Mouse (Mus musculus) erythroblast, embryonic 14.5 days (primary cell): ENCODE results near the gene P4ha3. TPM values are rescaled to one million over a fixed set of nuclear protein-coding genes. Genes with fewer than 3 reads are reported as not detected.

Source experiments
- H3K27me3 ChIP-seq: 2 replicates; pipeline ENCODE4 v1.6.1; 2012; ENCODE audit warnings: inconsistent platforms; ENCODE audit not compliant: control insufficient read depth
- H3K36me3 ChIP-seq: 2 replicates; pipeline ENCODE4 v1.6.1; 2012; ENCODE audit warnings: mild to moderate bottlenecking, inconsistent platforms; ENCODE audit not compliant: control insufficient read depth
- H3K4me1 ChIP-seq: 2 replicates; pipeline ENCODE4 v1.6.1; 2012; ENCODE audit warnings: inconsistent platforms; ENCODE audit not compliant: control insufficient read depth
- H3K4me3 ChIP-seq: replicated peaks from 2 replicates; pipeline ENCODE3; 2012; ENCODE audit warnings: moderate library complexity, mild to moderate bottlenecking, inconsistent platforms
- H3K9me3 ChIP-seq: 2 replicates; pipeline ENCODE4 v1.6.1; 2012; ENCODE audit warnings: low read length, inconsistent platforms, mixed read lengths; ENCODE audit not compliant: control insufficient read depth
- GATA1 ChIP-seq: IDR thresholded peaks from 2 replicates; pipeline ENCODE4 v1.6.1; 2012; ENCODE audit warnings: low read length, inconsistent platforms, mixed read lengths
- TAL1 ChIP-seq: IDR thresholded peaks from 3 replicates; pipeline ENCODE4 v1.6.1; 2012; ENCODE audit warnings: low read length, inconsistent platforms, mixed read lengths
- polyA plus RNA-seq: library from polyadenylated mRNA; stranded (reverse); fragments of >175 nt; gene quantifications from 2 replicates; pipeline ENCODE4 v1.2.3, GENCODE M21; 2012

The P4ha3 gene
- polyA plus RNA-seq, 1 experiment: not detected

GRCm38 (mm10) chr7:100316924-100317323 is 31.6 kb downstream of the P4ha3 start:
- no peaks in the 10 kb centered on the region for H3K27me3 ChIP-seq
- H3K36me3 ChIP-seq: no peaks in the 10 kb centered on the region
- no peak for TF ChIP-seq TAL1
- TF ChIP-seq GATA1: no peak
- no peaks in the 10 kb centered on the region for H3K9me3 ChIP-seq
- no peak overlapping the region for H3K4me3 ChIP-seq
- peaks cover 26% of the 10 kb centered on the region for H3K4me1 ChIP-seq

GRCm38 (mm10) chr7:100317534-100317933 is 32.2 kb downstream of the P4ha3 start:
- Histone ChIP-seq H3K27me3 (no peaks in the 10 kb centered on the region), H3K4me3 (no peak overlapping the region), H3K4me1 (peaks cover 26% of the 10 kb centered on the region), H3K36me3 (no peaks in the 10 kb centered on the region), H3K9me3 (no peaks in the 10 kb centered on the region)
- TF ChIP-seq TAL1 (no peak), GATA1 (no peak)

GRCm38 (mm10) chr7:100323721-100324120 is 38.4 kb downstream of the P4ha3 start:
- TF ChIP-seq TAL1: no peak
- TF ChIP-seq GATA1: no peak
- no peaks in the 10 kb centered on the region for H3K27me3 ChIP-seq
- H3K4me1 ChIP-seq: no peaks in the 10 kb centered on the region
- no peak overlapping the region for H3K4me3 ChIP-seq
- peaks cover 31% of the 10 kb centered on the region for H3K36me3 ChIP-seq
- H3K9me3 ChIP-seq: no peaks in the 10 kb centered on the region

DNA sequence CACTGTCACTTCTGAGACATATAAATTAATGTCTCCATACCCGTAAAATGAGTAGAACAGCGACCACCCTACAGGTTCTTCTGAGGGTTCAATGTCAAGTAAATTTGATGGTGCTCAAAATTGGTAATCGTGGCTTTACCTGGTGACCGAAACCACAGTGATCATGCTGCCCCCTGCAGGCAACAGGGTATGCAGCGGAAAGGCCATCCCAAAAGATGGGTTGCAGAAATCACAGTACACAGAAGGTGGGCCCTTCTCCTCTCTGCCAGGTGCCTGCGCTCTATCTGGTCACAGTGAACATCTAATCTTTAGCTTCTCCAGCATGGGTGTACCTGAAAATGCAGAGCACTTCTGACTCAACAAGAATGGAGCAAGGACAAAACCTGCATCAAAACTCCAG is 40.2 kb downstream of the P4ha3 start:
- no peak for TF ChIP-seq GATA1
- TF ChIP-seq TAL1: no peak
- Histone ChIP-seq H3K36me3 (peaks cover 45% of the 10 kb centered on the region), H3K27me3 (no peaks in the 10 kb centered on the region), H3K4me3 (no peak overlapping the region), H3K4me1 (no peaks in the 10 kb centered on the region), H3K9me3 (no peaks in the 10 kb centered on the region)

DNA sequence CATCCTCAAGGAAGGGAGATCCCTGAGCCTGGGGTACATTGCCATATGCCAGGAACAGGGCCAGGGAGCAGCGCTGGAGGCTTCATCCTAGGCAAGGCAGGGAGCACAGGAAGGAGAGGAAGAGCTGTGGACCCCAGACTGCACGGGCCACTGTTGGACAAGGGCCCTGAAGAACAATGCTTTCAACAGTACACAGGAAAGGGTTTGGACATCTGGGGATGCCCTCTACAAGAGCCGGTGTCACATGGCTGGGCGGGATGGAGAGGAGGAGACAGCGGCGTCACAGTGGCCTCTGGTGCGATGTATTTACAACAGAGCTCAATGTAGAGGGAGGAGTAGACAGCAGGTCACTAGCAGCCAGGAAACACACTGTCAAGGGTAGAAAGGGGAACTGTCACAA is 42.2 kb downstream of the P4ha3 start:
- TF ChIP-seq GATA1 (no peak), TAL1 (no peak)
- H3K9me3 ChIP-seq: no peaks in the 10 kb centered on the region
- no peaks in the 10 kb centered on the region for H3K27me3 ChIP-seq
- no peaks in the 10 kb centered on the region for H3K4me1 ChIP-seq
- H3K4me3 ChIP-seq: no peak overlapping the region
- peaks cover 64% of the 10 kb centered on the region for H3K36me3 ChIP-seq

DNA sequence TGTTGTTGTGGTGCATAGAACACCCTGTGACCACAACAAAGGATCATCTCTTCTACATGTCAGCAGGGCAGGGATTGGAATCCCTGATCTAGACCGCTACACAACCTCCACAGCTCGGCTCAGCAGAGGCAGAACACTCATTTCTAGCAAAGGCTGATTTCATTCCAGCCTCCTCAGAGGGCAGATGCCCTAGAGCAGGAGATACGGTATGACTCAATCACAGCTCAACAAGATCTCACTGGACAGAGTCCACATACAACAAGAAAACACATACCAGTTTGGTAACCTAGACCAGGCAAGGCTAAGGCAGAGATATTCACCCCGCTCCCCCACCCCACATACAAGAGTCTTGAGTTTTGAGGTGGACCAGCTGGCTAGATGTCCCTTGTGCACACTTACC is 43.3 kb downstream of the P4ha3 start:
- Histone ChIP-seq H3K4me3 (no peak overlapping the region), H3K4me1 (no peaks in the 10 kb centered on the region), H3K36me3 (peaks cover 75% of the 10 kb centered on the region), H3K27me3 (no peaks in the 10 kb centered on the region), H3K9me3 (no peaks in the 10 kb centered on the region)
- TF ChIP-seq GATA1: no peak
- TF ChIP-seq TAL1: no peak

GRCm38 (mm10) chr7:100331269-100331668 is 45.9 kb downstream of the P4ha3 start:
- peaks cover 87% of the 10 kb centered on the region for H3K36me3 ChIP-seq
- TF ChIP-seq TAL1 (no peak), GATA1 (no peak)
- H3K4me3 ChIP-seq: no peak overlapping the region
- H3K9me3 ChIP-seq: no peaks in the 10 kb centered on the region
- H3K4me1 ChIP-seq: no peaks in the 10 kb centered on the region
- H3K27me3 ChIP-seq: no peaks in the 10 kb centered on the region

DNA sequence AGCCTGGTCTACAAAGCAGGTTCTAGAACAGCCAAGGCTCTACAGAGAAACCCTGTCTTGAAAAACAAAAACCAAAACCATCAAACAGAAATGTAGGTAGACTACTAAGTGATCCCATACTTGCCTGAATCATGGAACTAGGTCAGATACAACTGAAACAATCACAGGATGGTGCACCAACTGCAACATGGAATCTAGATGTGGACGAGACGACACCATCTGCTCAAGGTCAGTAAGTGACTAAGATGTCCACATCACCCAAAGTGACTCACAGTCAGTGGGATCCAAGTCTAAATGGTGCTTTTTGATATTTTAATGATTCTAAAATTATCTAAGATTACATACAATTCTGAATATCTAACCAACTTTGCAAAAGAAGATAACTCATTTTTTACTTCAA is 50.6 kb downstream of the P4ha3 start:
- Histone ChIP-seq H3K4me3 (no peak overlapping the region), H3K9me3 (no peaks in the 10 kb centered on the region), H3K4me1 (no peaks in the 10 kb centered on the region), H3K27me3 (no peaks in the 10 kb centered on the region), H3K36me3 (peaks cover 85% of the 10 kb centered on the region)
- TF ChIP-seq TAL1 (no peak), GATA1 (no peak)

DNA sequence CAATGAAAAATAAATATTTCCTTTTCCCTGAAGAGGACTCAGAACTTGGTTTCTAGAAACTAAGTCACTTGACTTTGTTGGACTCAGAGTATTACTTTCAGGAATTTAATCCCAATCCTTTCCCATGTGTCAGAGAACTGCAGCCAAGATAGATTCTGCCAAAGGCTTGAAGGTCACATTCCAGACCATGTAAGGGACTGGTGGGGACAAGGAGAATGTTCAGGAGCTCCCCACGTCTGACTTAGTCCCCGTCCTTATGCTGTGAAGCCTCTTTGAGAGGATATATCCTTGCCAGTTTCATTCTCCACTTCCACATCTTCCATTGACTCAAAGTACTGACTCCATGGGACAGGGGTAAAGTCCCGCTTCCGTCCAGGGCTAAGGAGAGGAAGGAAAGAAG is 69.7 kb downstream of the P4ha3 start:
- Histone ChIP-seq H3K4me1 (no peaks in the 10 kb centered on the region), H3K27me3 (no peaks in the 10 kb centered on the region), H3K36me3 (peaks cover 23% of the 10 kb centered on the region), H3K9me3 (no peaks in the 10 kb centered on the region), H3K4me3 (no peak overlapping the region)
- TF ChIP-seq GATA1 (no peak), TAL1 (no peak)

GRCm38 (mm10) chr7:100356324-100356723 is 71.0 kb downstream of the P4ha3 start:
- H3K27me3 ChIP-seq: no peaks in the 10 kb centered on the region
- no peaks in the 10 kb centered on the region for H3K9me3 ChIP-seq
- TF ChIP-seq TAL1 (no peak), GATA1 (no peak)
- H3K4me1 ChIP-seq: no peaks in the 10 kb centered on the region
- peaks cover 17% of the 10 kb centered on the region for H3K36me3 ChIP-seq
- H3K4me3 ChIP-seq: no peak overlapping the region
